Mouse (Mus musculus): Measurements from ENCODE around the gene Usp38. TPM values are rescaled to one million over a fixed set of nuclear protein-coding genes. Genes with fewer than 3 reads are reported as not detected.

The Usp38 gene
- polyA plus RNA-seq, 1 experiment from 2014 or later = 13.6 TPM

DNA sequence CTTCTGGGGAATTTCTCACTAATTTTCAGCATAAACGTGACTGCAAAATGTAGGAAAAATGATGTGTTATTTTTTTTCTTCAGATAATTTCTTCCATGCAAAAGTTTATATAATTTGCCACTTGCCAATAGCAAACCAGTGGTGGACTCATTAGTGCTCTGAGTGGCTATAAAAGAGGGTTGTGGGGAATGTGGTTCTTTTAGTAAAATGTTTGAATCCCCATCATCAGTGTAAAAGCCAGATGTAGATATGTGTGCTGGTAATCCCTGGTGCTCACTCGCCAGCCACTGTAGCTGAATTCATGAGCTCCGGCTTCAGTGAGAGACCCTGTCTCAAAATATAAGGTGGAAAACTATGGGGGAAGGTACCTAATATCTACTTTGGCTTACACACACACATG, 61.8 kb downstream of the Usp38 start:
- Histone ChIP-seq H3K27ac (ENCODE audit: low read length) (no peak overlapping the region), H3K4me3 (ENCODE audit: low read length) (no peak overlapping the region), H3K4me1 (ENCODE audit: control insufficient read depth, insufficient read depth, low read length) (no peaks in the 10 kb centered on the region), H3K27me3 (ENCODE audit: control insufficient read depth, insufficient read depth, low read length) (no peaks in the 10 kb centered on the region), H3K9ac (ENCODE audit: low read length) (no peak overlapping the region), H3K4me2 (ENCODE audit: low read depth, low read length) (no peak overlapping the region), H3K9me3 (replicated peaks; ENCODE audit: control insufficient read depth, low read length) (peaks cover 7% of the 10 kb centered on the region), H3K36me3 (ENCODE audit: control insufficient read depth, insufficient read depth) (no peaks in the 10 kb centered on the region)
- 78% methylated on average over 3 of the region's 3 CpGs for WGBS
- ATAC-seq (replicated peaks; ENCODE audit: extremely low read depth, insufficient read depth, low FRiP score) = no peak

DNA sequence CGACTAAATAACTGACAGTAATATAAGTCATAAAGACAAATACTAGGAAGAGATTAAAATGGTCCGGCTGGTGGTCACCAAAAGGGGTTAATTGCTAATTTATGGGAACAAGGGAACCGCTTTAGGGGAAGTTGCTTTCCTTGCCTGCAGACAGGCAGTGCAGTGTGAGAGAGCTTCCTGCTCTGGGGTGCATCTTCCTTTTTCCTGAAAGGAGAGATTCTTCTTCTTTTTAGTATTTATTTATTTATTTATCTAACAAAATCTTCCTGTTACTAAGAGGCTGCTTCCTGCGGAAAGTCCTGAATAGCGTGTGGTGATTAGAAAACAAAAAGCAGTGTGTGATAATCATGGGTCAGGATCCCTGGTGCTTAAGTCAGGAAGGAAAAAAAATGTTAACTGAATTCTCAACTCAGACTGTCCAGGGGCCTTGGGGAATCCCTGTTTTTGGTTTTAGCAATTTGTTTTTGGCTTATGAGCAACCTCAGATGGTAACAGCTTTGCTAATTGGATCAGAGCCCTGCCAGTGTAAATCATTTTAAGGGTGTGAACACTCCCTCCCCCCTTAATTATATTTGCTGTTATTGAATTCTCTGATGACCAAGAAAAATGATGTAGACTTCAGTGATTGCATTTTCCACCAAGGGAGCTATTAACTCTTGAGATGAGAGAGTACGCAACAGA, 62.4 kb downstream of the Usp38 start:
- no peak for ATAC-seq (replicated peaks; ENCODE audit: extremely low read depth, insufficient read depth, low FRiP score)

DNA sequence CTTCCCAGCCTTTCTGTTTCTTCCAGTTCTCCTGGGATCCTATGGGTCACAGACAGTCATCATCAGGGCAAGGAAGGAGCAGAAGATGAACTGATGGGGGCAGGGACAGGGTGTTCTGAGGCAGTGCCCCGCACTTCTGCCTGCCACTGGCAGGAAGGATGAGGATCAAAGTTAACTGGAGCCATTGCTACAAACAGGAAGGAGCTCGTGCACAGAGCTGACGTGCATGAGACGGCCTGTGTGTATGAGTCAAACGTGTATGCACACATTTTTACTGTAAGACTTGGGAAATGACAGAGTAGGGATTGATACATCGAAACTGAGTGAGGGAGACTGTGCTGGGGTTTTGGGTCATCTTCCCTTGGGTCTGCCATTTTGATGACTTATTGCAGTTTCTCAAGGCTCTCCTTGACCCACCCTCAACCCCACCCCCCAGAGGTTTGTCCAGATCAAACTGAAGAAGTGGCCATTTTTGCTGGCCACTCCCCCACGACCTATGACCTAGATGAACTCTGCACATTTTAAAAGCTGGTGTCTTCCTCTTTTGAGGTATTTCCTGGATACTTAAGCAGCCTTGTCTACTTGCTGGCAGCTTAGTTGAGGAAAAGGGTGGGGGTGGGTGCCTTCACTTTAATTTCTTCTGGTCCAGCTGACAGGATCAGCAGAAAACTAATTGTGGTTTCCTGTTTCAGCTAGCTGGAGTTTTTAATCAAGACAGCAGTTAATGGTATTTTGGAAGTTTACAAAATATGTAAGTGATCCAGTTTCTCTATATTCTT, 66.1 kb downstream of the Usp38 start:
- Histone ChIP-seq H3K27ac (ENCODE audit: low read length) (no peak overlapping the region), H3K4me3 (ENCODE audit: low read length) (no peak overlapping the region), H3K36me3 (ENCODE audit: control insufficient read depth, insufficient read depth) (no peaks in the 10 kb centered on the region), H3K4me2 (ENCODE audit: low read depth, low read length) (no peak overlapping the region), H3K4me1 (ENCODE audit: control insufficient read depth, insufficient read depth, low read length) (no peaks in the 10 kb centered on the region), H3K9me3 (replicated peaks; ENCODE audit: control insufficient read depth, low read length) (no peaks in the 10 kb centered on the region), H3K27me3 (ENCODE audit: control insufficient read depth, insufficient read depth, low read length) (no peaks in the 10 kb centered on the region), H3K9ac (ENCODE audit: low read length) (no peak overlapping the region)
- ATAC-seq (replicated peaks; ENCODE audit: extremely low read depth, insufficient read depth, low FRiP score) = no peak
- WGBS = 55% methylated on average over 7 of the region's 7 CpGs

More for the DNA sequence above, 62.4 kb downstream of the Usp38 start:
- Histone ChIP-seq H3K4me1 (ENCODE audit: control insufficient read depth, insufficient read depth, low read length) (no peaks in the 10 kb centered on the region), H3K4me3 (ENCODE audit: low read length) (no peak overlapping the region), H3K4me2 (ENCODE audit: low read depth, low read length) (no peak overlapping the region), H3K27ac (ENCODE audit: low read length) (peak overlapping the region; percentile 32; the same call in 1 of the 2 replicates), H3K36me3 (ENCODE audit: control insufficient read depth, insufficient read depth) (no peaks in the 10 kb centered on the region), H3K9me3 (replicated peaks; ENCODE audit: control insufficient read depth, low read length) (peaks cover 7% of the 10 kb centered on the region), H3K9ac (ENCODE audit: low read length) (no peak overlapping the region), H3K27me3 (ENCODE audit: control insufficient read depth, insufficient read depth, low read length) (no peaks in the 10 kb centered on the region)
- WGBS = 45% methylated on average over 6 of the region's 6 CpGs

DNA sequence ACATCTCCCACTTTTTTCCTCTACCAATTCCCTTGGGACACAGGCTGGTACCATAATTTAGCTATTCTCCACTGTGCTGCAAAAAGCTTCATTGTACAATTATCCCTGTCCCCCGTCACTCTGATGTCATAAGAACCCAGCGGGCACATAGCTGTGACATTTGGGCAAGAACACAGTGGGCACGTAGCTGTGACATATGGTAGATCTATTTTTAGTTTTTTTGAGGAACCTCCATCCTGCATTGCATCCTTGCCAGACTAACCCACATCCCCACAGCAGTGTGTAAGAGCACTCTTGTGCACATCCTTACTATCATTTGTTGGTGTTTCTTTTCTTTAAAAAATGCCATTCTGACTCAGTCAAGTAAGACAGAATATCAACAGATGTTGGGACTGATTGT, 71.0 kb downstream of the Usp38 start:
- no peak overlapping the region for H3K4me2 ChIP-seq (ENCODE audit: low read depth, low read length)
- H3K4me3 ChIP-seq (ENCODE audit: low read length) = no peak overlapping the region
- 70% methylated on average over 3 of the region's 3 CpGs for WGBS
- H3K4me1 ChIP-seq (ENCODE audit: control insufficient read depth, insufficient read depth, low read length) = no peaks in the 10 kb centered on the region; the same call in 1 of the 2 replicates
- no peak for ATAC-seq (replicated peaks; ENCODE audit: extremely low read depth, insufficient read depth, low FRiP score)
- no peak overlapping the region for H3K9ac ChIP-seq (ENCODE audit: low read length)
- no peaks in the 10 kb centered on the region for H3K9me3 ChIP-seq (replicated peaks; ENCODE audit: control insufficient read depth, low read length)
- H3K27me3 ChIP-seq (ENCODE audit: control insufficient read depth, insufficient read depth, low read length) = no peaks in the 10 kb centered on the region
- H3K27ac ChIP-seq (ENCODE audit: low read length) = no peak overlapping the region
- no peaks in the 10 kb centered on the region for H3K36me3 ChIP-seq (ENCODE audit: control insufficient read depth, insufficient read depth)

DNA sequence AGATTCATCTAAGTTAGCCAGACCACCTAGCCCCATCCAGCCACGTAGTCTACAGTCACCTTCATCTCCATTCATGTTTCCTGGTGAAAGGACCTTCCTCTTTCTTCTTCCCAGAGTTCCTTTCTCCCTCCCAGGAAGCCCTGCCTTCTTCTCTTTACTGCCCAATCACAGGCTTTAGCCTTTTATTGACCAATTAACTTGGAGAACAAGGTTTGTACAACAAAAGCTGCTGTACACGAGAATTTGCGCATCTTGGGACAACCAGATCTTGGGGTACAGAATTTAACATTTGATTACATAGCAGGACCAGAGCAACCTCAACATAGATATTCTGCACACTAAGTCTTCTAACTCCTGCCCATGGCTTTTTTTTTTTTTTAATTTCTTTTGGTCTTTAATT, 73.1 kb downstream of the Usp38 start:
- H3K9me3 ChIP-seq (replicated peaks; ENCODE audit: control insufficient read depth, low read length) = no peaks in the 10 kb centered on the region
- H3K4me1 ChIP-seq (ENCODE audit: control insufficient read depth, insufficient read depth, low read length) = peaks cover 5% of the 10 kb centered on the region; the same call in 1 of the 2 replicates
- no peaks in the 10 kb centered on the region for H3K27me3 ChIP-seq (ENCODE audit: control insufficient read depth, insufficient read depth, low read length)
- ATAC-seq (replicated peaks; ENCODE audit: extremely low read depth, insufficient read depth, low FRiP score) = no peak
- H3K27ac ChIP-seq (ENCODE audit: low read length) = no peak overlapping the region
- H3K9ac ChIP-seq (ENCODE audit: low read length) = no peak overlapping the region
- no peak overlapping the region for H3K4me2 ChIP-seq (ENCODE audit: low read depth, low read length)
- WGBS = 92% methylated on average over 3 of the region's 3 CpGs
- no peak overlapping the region for H3K4me3 ChIP-seq (ENCODE audit: low read length)
- no peaks in the 10 kb centered on the region for H3K36me3 ChIP-seq (ENCODE audit: control insufficient read depth, insufficient read depth)

DNA sequence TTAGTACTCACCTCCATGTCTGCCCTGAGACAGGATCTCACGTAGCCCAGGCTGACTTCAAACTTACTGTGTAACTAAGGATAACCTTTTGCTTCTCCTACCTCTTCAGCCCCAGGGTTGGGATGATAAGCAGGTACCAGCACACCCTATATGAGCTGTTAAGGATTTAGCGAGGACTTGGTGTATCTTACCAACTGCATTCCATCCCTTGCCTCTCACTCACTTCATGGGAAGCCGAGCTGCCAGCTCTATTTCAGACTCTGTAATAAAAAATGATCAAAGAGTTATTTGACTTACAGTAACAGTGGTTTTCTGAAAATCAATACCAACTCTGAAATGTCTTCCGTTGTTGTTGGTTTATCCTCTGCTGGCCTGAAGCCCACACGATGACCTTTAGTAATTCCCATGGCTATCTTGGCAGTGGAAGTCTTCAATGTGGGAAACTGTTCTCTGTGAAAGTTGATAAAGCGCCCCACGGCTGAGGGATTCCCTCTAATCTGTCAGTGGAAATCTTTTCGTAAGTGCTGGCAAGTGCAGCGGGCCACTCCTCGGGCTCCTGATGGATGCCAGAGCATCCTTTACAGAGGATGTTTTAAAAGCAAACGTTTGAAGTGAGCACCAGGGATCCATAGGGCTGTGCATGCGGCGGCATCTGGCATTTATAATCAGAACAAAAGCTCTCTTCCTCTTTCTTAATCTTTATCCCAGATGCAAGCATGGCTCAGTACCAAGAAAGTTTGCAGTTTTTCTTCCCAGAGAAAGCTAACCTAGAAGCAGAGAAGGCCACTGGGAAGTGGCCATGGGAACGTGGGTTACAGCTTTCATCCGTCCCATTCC, 76.7 kb downstream of the Usp38 start:
- H3K4me3 ChIP-seq (ENCODE audit: low read length) = no peak overlapping the region
- peaks cover 5% of the 10 kb centered on the region; the same call in 1 of the 2 replicates for H3K4me1 ChIP-seq (ENCODE audit: control insufficient read depth, insufficient read depth, low read length)
- H3K27ac ChIP-seq (ENCODE audit: low read length) = peak overlapping the region; percentile 37
- no peak overlapping the region; the same call in 1 of the 2 replicates for H3K9ac ChIP-seq (ENCODE audit: low read length)
- H3K27me3 ChIP-seq (ENCODE audit: control insufficient read depth, insufficient read depth, low read length) = no peaks in the 10 kb centered on the region
- no peaks in the 10 kb centered on the region for H3K9me3 ChIP-seq (replicated peaks; ENCODE audit: control insufficient read depth, low read length)
- WGBS = 22% methylated on average over 15 of the region's 15 CpGs
- peak; percentile 80 for ATAC-seq (replicated peaks; ENCODE audit: extremely low read depth, insufficient read depth, low FRiP score)
- no peaks in the 10 kb centered on the region for H3K36me3 ChIP-seq (ENCODE audit: control insufficient read depth, insufficient read depth)
- peak overlapping the region; percentile 26 for H3K4me2 ChIP-seq (ENCODE audit: low read depth, low read length)

Other genes starting within 250 kb of the Usp38 start
- gene Gab1, start 134.4 kb downstream of the Usp38 start, polyA plus RNA-seq (2015; fragmentation: Nextera tagmentation; extraction: Ambion mirVana) = 30.4 and 32.3 TPM in 2 replicates

All from heart, embryonic 16.5 days (tissue).